Mouse (Mus musculus) hindbrain, embryonic 14.5 days (tissue): ENCODE results near the gene Reln. TPM values are rescaled to one million over a fixed set of nuclear protein-coding genes. Genes with fewer than 3 reads are reported as not detected.

Experiments
- ATAC-seq: fragments of 200-750 bp; cut with Nextera tagmentation; 2 replicates; pipeline ENCODE4 v1.8.0; 2017; ENCODE audit warnings: moderate number of reproducible peaks, mild to moderate bottlenecking, moderate TSS enrichment, moderate library complexity; ENCODE audit not compliant: low FRiP score
- DNase-seq: peaks from one replicate; pipeline ENCODE4 v3.0.0-alpha.2; 2015; ENCODE audit warnings: low spot score
- H3K27ac ChIP-seq: fragments of 300-500 bp; sonication (generic); 2 replicates; pipeline ENCODE4 v1.5.1; 2014; ENCODE audit warnings: mild to moderate bottlenecking, moderate library complexity
- H3K27me3 ChIP-seq: fragments of 300-500 bp; sonication (generic); 2 replicates; pipeline ENCODE4 v1.6.1; 2014; ENCODE audit warnings: mild to moderate bottlenecking, low read length, mixed read lengths; ENCODE audit not compliant: control insufficient read depth, insufficient read depth
- H3K36me3 ChIP-seq: fragments of 300-500 bp; sonication (generic); replicated peaks from 2 replicates; pipeline ENCODE4 v1.6.1; 2014; ENCODE audit not compliant: control insufficient read depth, insufficient read depth
- H3K4me1 ChIP-seq: fragments of 300-500 bp; sonication (generic); replicated peaks from 2 replicates; pipeline ENCODE4 v1.6.1; 2014; ENCODE audit warnings: antibody characterized with exemption, low read length, mixed read lengths; ENCODE audit not compliant: control insufficient read depth, insufficient read depth
- H3K4me2 ChIP-seq: fragments of 300-500 bp; sonication (generic); replicated peaks from 2 replicates; pipeline ENCODE4 v1.6.1; 2014; ENCODE audit warnings: mild to moderate bottlenecking, moderate library complexity
- H3K4me3 ChIP-seq: fragments of 300-500 bp; sonication (generic); replicated peaks from 2 replicates; pipeline ENCODE4 v1.5.1; 2014; ENCODE audit warnings: mild to moderate bottlenecking, low read length
- H3K9ac ChIP-seq: fragments of 300-500 bp; sonication (generic); 2 replicates; pipeline ENCODE4 v1.6.1; 2014
- H3K9me3 ChIP-seq: fragments of 300-500 bp; sonication (generic); 2 replicates; pipeline ENCODE4 v1.6.1; 2016; ENCODE audit warnings: low read length; ENCODE audit not compliant: control insufficient read depth
- WGBS: fragments of 180-500 bp; shearing (Covaris S2); extraction: QIAGEN DNeasy Blood & Tissue Kit; methylation state at CpG from one replicate; pipeline ENCODE4 v1.1.7; 2014; 5-methylcytosine and 5-hydroxymethylcytosine counted together
- polyA plus RNA-seq: library from polyadenylated mRNA; unstranded; fragments of >200 nt; fragmentation: Nextera tagmentation; extraction: Ambion mirVana; gene quantifications from 2 replicates; pipeline ENCODE4 v1.2.1, GENCODE M21; 2014

Gene Reln
- polyA plus RNA-seq, 1 experiment from 2014 or later, result 63.5 TPM

- no peaks in the 10 kb centered on the region for H3K36me3 ChIP-seq
- H3K4me2 ChIP-seq, result no peak overlapping the region
- no peak overlapping the region for H3K4me3 ChIP-seq
- H3K9ac ChIP-seq, result no peak overlapping the region
- peaks cover 10% of the 10 kb centered on the region; the same call in 1 of the 2 replicates for H3K4me1 ChIP-seq
- WGBS, result 69% methylated on average over 4 of the region's 4 CpGs
- 0 out of 2 replicates have a peak, but pooled peaks have one; percentile 24 for ATAC-seq
- DNase-seq, result no peak
- no peak overlapping the region for H3K27ac ChIP-seq
- H3K27me3 ChIP-seq, result no peaks in the 10 kb centered on the region
- H3K9me3 ChIP-seq, result no peaks in the 10 kb centered on the region
These were observed 410.3 kb downstream of the Reln start for GRCm38 (mm10) chr5:21934173-21934698.

DNA sequence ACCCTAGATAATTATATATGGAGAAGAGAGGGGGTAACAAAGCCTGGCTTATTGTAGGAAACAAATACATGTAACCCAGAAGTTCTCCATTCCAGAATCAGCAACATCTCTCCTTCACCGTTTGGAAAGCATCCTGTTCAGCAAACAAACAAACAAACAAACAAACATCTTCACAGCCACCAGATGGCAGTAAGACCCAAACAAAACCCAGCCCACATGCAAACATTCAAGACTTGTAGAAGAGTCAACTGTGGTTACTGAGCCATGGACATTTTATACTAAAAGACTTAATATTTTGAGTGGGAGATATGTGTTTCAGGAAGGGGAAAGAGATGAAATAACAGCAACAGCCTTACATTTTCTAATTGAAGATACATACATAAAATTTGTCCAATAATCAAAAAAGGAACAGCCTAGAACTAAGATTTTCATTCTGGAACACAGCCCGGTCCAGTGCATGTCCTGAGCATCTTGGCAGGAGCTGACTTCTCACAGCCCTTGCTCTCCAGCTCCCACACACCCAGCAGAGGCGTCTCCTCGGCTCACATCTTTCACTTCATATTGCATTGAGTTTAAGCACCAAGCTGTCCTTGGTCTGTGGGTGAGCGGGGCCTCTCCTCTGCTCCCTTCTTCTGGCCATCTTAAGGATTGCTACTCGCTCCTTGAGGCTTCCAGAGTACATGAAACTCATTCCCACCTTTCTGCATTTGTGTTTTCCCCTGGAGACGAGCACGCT is 411.0 kb downstream of the Reln start:
- Histone ChIP-seq H3K36me3 (no peaks in the 10 kb centered on the region), H3K27ac (no peak overlapping the region), H3K4me3 (no peak overlapping the region), H3K27me3 (no peaks in the 10 kb centered on the region), H3K4me2 (no peak overlapping the region), H3K4me1 (peaks cover 10% of the 10 kb centered on the region; the same call in 1 of the 2 replicates), H3K9ac (no peak overlapping the region), H3K9me3 (no peaks in the 10 kb centered on the region)
- ATAC-seq (no peak), DNase-seq (peak; percentile 75)
- 78% methylated on average over 8 of the region's 8 CpGs for WGBS

- 80% methylated on average over 4 of the region's 4 CpGs for WGBS
- Histone ChIP-seq H3K36me3 (no peaks in the 10 kb centered on the region), H3K9me3 (no peaks in the 10 kb centered on the region), H3K27me3 (no peaks in the 10 kb centered on the region), H3K9ac (no peak overlapping the region), H3K27ac (no peak overlapping the region), H3K4me3 (no peak overlapping the region), H3K4me2 (no peak overlapping the region), H3K4me1 (peaks cover 10% of the 10 kb centered on the region; the same call in 1 of the 2 replicates)
- DNase-seq (no peak), ATAC-seq (no peak)
These were observed 413.4 kb downstream of the Reln start for GRCm38 (mm10) chr5:21931151-21931550.

DNA sequence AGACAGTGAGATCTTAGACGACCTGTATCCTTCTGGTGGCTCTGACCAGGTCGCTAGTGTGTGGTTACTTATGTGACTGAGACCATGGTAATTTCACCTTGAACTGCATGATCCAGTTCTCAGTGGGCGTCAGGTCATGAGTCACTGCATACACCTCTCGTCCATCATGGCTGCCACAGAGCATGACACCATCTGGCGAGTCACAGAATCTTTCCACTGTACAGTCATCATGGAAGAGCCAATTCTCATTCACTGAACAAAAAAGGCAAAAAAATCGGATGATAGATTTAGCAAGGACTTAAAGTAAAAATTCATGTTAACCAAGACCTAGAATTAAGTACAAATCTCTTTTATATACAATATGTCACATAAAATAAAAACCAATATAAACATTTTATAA is 424.2 kb downstream of the Reln start:
- H3K4me2 ChIP-seq, result no peak overlapping the region
- no peak overlapping the region for H3K9ac ChIP-seq
- 84% methylated on average over 6 of the region's 6 CpGs for WGBS
- ATAC-seq (no peak), DNase-seq (no peak)
- H3K4me1 ChIP-seq, result no peaks in the 10 kb centered on the region
- H3K9me3 ChIP-seq, result 0 out of 2 replicates have a peak, but pooled peaks cover 3% of the 10 kb centered on the region
- no peaks in the 10 kb centered on the region for H3K27me3 ChIP-seq
- H3K27ac ChIP-seq, result no peak overlapping the region
- H3K4me3 ChIP-seq, result no peak overlapping the region
- 0 out of 2 replicates have a peak, but pooled peaks cover 13% of the 10 kb centered on the region for H3K36me3 ChIP-seq

- no peak overlapping the region for H3K4me2 ChIP-seq
- no peak overlapping the region for H3K27ac ChIP-seq
- H3K4me3 ChIP-seq, result no peak overlapping the region
- H3K9me3 ChIP-seq, result 0 out of 2 replicates have a peak, but pooled peaks cover 3% of the 10 kb centered on the region
- no peaks in the 10 kb centered on the region for H3K27me3 ChIP-seq
- 80% methylated on average over 4 of the region's 4 CpGs for WGBS
- 0 out of 2 replicates have a peak, but pooled peaks cover 13% of the 10 kb centered on the region for H3K36me3 ChIP-seq
- ATAC-seq (no peak), DNase-seq (no peak)
- no peak overlapping the region for H3K9ac ChIP-seq
- no peaks in the 10 kb centered on the region for H3K4me1 ChIP-seq
These were observed 425.2 kb downstream of the Reln start for GRCm38 (mm10) chr5:21919281-21919780.

GRCm38 (mm10) chr5:21915973-21916372 is 428.5 kb downstream of the Reln start:
- no peak overlapping the region for H3K4me2 ChIP-seq
- no peaks in the 10 kb centered on the region for H3K4me1 ChIP-seq
- ATAC-seq, result no peak
- no peak for DNase-seq
- no peak overlapping the region for H3K27ac ChIP-seq
- no peak overlapping the region for H3K9ac ChIP-seq
- 0 out of 2 replicates have a peak, but pooled peaks cover 13% of the 10 kb centered on the region for H3K36me3 ChIP-seq
- 0 out of 2 replicates have a peak, but pooled peaks cover 3% of the 10 kb centered on the region for H3K9me3 ChIP-seq
- no peaks in the 10 kb centered on the region for H3K27me3 ChIP-seq
- no peak overlapping the region for H3K4me3 ChIP-seq

DNA sequence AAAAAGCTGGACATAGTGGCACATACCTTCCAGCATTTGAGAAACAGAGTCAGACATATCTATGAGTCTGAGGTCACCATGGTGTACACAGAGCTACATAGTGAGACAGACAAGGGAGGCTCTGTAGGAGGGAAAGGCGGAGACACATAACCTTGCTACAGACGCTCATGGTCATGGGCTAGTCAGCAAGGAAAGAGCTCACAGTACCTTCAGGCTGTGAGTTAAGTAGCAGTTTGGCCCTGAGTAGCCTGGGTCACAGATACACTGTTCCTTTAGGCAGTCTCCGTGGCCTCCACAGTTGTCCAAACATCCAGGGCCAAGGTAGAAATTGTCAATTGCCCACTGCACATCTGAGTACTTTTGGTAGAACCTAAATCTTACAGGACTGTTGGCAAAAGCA is 429.7 kb downstream of the Reln start:
- H3K9ac ChIP-seq, result no peak overlapping the region
- H3K27ac ChIP-seq, result no peak overlapping the region
- 0 out of 2 replicates have a peak, but pooled peaks cover 3% of the 10 kb centered on the region for H3K9me3 ChIP-seq
- WGBS, result 72% methylated on average over 3 of the region's 3 CpGs
- no peak overlapping the region for H3K4me2 ChIP-seq
- DNase-seq (no peak), ATAC-seq (no peak)
- no peak overlapping the region for H3K4me3 ChIP-seq
- H3K4me1 ChIP-seq, result no peaks in the 10 kb centered on the region
- H3K27me3 ChIP-seq, result no peaks in the 10 kb centered on the region
- 0 out of 2 replicates have a peak, but pooled peaks cover 16% of the 10 kb centered on the region for H3K36me3 ChIP-seq

DNA sequence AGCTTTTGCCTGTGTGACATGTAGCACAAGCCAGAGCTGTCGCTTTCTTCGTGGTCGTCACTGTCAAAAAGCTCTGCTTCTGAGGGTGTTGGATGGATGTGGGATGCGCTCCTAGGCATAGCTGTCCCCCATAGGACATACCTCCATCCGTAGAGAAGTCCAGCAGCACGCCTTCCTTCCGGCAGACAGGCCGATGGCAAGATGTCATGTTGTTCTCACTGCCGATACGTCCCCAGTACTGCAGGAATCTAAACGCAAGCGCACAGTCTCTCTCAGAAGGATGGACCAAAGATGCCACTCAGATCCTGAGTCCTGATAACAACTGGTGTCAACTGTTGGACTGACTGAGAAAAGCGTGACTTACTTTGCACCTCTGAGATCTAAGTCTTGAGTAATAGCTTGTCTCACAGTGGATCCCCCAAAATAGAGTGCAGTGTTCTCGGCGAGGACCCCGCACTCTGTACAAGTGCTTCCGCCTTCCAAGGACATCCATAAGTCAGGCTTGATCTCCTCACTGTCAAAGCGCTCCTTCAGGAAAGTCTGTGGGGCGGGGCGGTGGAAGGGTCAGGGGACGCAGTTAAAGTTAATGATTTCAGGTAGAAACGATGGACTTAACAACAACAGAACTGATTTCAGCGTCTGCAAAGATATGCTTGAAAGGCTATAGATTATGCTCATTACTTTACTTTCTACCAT is 431.5 kb downstream of the Reln start:
- Histone ChIP-seq H3K9me3 (0 out of 2 replicates have a peak, but pooled peaks cover 3% of the 10 kb centered on the region), H3K4me1 (no peaks in the 10 kb centered on the region), H3K36me3 (0 out of 2 replicates have a peak, but pooled peaks cover 6% of the 10 kb centered on the region), H3K9ac (no peak overlapping the region), H3K4me2 (no peak overlapping the region), H3K27me3 (no peaks in the 10 kb centered on the region), H3K4me3 (no peak overlapping the region), H3K27ac (no peak overlapping the region)
- ATAC-seq, result no peak
- DNase-seq, result no peak
- 90% methylated on average over 23 of the region's 23 CpGs for WGBS

DNA sequence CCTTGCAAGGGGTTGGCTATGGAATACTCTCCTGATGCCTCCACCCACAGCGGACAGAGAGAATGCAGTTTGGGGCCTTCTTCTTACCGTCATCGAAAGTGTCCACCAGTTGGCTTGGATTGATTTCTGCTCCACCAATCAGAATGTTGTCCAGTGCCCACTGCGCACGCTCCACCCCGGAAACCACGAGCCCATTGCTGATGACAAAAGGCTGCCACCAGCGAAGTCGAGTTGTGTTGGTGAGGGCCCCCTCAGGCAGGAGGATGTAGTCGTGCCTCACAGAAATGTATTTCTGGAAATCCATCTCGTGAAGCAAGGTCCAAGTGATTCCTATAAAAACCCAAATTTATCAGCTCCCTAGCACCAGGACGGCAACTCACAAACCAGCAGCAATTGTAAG is 433.8 kb downstream of the Reln start:
- no peak overlapping the region for H3K4me2 ChIP-seq
- 96% methylated on average over 12 of the region's 12 CpGs for WGBS
- no peaks in the 10 kb centered on the region for H3K9me3 ChIP-seq
- no peak for ATAC-seq
- H3K27ac ChIP-seq, result no peak overlapping the region
- H3K4me3 ChIP-seq, result no peak overlapping the region
- no peaks in the 10 kb centered on the region for H3K4me1 ChIP-seq
- H3K36me3 ChIP-seq, result 0 out of 2 replicates have a peak, but pooled peaks cover 4% of the 10 kb centered on the region
- no peak overlapping the region for H3K9ac ChIP-seq
- H3K27me3 ChIP-seq, result no peaks in the 10 kb centered on the region
- no peak for DNase-seq
